Mouse (Mus musculus): ENCODE results near the gene Stk16. TPM values are rescaled to one million over a fixed set of nuclear protein-coding genes. Genes with fewer than 3 reads are reported as not detected.

Gene Stk16
- polyA plus RNA-seq, 1 experiment = 174 TPM

DNA sequence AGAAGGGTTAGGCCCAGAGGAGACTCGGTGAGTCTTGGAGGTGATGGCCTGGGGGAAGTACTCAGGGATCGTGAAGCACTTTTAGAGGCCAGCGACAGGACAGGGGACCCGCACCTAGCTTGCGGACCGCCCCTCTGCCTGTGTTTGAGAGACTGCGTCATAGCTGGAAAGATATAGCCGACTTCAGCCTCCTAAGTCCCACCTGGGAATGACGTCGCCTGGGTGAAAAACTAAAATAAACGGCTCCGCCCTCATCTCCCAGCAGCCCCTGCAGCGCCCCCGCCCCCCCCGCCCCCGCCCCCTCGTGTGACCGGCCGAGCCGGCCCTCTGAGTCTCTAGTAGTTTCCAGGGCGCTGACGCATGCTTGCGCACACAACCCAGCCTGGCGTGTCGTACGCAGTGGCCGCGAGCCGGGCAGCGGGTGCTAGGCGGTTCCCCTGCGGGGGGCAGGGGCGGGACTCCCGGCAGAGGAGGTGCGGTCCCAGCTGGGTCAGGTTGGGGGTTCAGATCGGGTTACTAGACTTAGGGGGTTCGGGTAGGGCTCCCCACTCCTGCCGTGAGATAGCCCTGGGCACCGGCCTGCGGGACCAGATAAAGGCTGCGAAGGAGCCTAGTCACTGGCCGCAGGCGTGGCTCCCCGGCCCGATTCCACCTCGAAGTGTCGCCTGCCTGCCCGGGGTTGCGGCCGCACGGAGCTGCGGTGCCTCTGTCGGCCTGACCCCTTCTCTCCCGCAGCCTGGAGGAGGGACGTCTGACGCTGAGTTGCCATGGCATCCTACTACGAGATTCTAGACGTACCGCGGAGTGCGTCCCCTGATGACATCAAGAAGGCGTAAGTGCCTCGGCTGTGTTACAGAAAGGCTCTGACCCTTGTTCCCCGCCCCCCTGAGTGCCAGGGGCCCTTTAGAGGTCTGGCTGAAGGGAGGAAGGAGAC is 25.7 kb downstream of the Stk16 start, which contains the start of gene Dnajb2:
Gene Dnajb2 (plus strand): TSS at position 290 of the 934 bp plus-strand sequence.
- no peak for DNase-seq (ENCODE audit: low read depth)

- no peak for DNase-seq (ENCODE audit: low read depth)
Measured at GRCm38 (mm10) chr1:75239591-75239990, 29.0 kb downstream of the Stk16 start.

DNA sequence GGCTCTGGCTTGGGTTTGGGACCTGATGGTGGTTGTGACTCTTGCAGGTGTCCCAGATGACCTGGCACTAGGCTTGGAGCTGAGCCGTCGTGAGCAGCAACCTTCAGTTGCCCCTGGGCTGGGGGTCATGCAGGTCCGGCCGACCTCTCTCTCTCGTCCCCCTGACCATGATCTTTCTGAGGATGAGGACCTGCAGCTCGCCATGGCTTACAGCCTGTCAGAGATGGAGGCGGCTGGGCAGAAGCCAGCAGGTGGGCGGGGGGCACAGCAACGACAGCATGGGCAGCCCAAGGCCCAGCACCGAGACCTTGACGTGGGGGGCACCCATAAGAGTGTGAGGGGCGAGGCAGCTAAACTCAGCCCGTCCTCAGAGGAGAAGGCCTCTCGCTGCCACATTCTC is 32.8 kb downstream of the Stk16 start:
- DNase-seq (ENCODE audit: low read depth) = no peak

DNA sequence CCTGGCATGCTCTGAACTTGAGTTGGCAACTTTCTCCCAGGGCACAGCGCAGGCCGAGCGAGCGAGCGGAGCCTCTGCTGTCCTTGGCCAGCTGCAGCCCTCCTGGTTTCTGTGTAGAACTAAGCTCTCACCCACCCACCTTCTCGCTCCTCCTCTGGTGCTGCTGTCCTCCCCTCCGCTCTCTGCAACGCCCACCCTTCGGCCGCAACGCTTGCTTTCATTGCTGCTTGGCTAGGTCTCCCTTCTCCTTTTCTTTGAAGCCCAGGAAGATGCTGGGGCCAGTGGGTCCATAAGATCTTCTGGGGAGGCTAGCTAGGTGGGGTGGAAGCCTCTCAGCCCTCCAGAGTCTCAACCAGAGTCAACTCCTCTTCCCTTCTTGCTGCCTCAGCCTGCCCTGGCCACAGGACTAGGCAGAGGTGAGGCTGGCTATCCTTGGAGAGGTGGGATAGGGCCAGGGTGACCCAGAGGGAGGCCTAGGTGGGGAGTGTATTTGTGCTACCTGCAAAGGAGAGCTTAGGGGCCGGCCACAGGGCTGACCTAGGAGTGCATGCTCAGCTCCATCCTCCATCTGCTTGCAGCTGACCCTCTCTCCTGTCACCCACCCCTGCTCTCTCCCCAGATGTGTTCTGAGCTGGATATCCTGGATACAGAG is 33.7 kb downstream of the Stk16 start:
- no peak for DNase-seq (ENCODE audit: low read depth)

DNA sequence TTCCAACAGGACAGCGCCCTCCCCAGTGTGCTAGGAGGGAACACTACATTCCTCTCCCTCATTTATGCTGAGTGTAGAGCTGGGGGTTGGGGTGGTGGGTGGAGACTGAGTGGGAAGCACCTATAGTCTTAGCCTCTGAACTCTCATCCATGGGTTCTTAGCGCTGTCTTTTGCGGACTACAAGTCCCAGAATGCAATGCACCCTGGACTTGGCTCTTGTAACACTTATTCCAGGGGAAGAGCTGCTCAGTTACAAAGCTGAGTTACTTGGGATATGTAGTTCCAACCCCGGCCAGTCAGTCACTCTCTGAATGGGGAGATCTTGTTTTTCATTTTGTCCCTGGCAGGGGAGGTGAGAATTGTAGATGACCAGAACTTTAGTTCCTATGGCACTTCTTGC is 34.2 kb downstream of the Stk16 start:
- no peak for DNase-seq (ENCODE audit: low read depth)

- no peak for DNase-seq (ENCODE audit: low read depth)
Measured at GRCm38 (mm10) chr1:75247071-75247930, 36.7 kb downstream of the Stk16 start.

DNA sequence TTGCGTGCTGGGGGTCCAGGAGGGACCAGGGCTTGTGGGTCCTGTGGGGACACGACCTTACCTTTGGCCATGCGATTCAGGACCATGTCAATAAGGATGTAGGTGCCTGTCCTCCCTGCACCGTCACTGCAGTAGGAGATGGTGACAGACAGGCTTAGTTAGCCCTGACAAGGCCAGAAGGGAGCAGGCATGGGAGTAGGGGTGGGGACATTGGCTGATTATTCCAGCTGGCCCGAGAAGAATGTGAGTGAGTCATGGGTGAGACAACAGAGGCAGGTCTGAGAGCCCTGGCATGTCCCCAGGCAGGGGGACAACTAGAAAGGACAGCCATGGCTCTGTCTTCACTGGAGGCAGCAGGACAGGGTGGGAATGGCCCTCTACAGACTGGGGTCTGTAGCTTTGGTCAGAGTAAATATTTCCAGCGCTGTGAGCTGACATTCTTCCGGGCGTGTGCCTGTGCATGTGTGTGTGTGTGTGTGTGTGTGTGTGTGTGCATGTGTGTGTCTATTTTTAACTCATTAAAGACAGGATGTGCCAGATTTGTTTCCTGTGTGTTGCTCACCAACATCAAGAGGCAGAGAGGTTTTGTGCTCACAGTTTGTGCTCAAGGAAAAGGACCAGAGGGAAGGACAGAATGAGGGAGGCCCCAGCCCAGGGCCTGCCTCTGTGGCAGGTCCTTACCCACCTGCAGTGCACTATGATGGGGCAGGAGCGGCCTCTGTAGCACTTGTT is 37.6 kb downstream of the Stk16 start:
- DNase-seq (ENCODE audit: low read depth) = no peak

DNA sequence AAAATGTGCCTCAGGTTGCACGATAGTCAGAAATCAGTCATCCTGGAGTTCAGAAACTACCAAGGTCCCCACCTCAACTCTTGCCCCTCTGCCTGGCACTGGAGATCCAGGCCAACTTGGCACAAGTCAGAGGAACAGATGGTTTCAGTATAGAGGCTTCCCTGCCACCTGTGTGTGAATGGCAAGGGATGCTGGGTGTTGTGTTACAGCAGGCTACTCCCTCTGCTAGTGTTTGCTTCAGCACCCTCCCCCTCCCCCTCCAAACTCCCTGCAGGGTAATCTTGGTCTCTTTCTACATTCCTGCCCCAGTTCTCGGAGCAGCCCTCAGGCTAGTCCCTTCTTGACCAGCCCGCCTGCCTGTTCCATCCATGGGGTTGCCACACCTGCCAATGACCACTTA is 39.9 kb downstream of the Stk16 start:
- no peak for DNase-seq (ENCODE audit: low read depth)

GRCm38 (mm10) chr1:75251112-75251970 is 40.7 kb downstream of the Stk16 start:
- no peak for DNase-seq (ENCODE audit: low read depth)

GRCm38 (mm10) chr1:75252308-75252707 is 41.7 kb downstream of the Stk16 start:
- no peak for DNase-seq (ENCODE audit: low read depth)

DNA sequence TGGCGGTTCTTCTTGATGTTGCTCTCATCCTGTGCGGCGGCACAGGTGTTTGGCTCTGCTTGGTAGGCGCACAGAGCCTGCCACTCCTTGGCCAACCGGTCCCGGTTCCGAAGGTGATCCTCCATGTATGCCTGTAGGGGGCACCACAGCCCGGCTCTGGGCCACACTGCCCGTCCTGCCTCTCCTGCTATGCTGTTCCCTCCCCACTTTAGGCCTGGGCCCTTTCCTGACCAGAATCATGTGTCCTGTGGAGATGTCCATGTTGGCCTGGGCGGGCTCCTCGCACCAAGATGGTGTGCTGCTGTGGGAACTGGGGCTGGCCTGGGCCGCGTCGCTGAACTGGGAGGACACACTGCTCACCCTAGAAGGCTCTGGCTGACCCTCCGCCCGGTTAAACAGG is 42.4 kb downstream of the Stk16 start:
- no peak for DNase-seq (ENCODE audit: low read depth)

DNA sequence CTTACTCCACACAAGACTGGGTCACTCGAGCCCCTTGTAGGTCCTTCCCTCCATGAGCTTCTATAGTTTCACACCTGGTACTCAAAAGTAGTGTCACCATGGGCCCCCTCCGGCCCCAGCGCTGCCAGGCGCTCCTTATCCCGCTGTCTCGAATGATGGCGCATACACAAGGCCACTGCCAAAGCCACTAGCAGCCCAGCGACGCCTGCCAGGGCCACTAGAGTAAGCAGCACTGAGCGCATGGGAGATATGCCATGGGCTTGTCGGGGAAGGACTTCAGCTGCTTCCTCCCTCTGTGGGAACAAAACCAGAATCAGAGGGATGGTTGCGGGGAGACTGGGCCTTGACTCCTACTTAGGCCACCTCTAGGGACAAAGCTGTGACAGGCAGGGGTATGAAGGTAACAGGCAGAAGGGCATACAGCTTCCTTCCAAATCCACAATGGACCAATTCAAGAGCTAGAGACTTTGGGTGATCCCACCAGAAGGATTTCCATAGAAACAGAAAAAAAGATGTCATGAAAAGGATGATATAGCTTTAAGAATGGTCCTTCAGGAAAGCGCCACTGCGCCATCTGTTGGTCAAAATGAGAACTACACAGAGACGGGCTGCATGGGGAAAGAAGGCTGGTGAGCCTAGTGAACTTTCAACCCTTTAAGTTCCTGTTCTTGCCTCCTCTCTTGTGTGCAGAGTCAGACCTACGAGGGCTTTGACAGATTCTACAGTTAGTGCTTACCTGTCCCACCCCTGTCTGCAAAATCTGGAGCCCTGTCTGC is 43.4 kb downstream of the Stk16 start:
- no peak for DNase-seq (ENCODE audit: low read depth)

DNA sequence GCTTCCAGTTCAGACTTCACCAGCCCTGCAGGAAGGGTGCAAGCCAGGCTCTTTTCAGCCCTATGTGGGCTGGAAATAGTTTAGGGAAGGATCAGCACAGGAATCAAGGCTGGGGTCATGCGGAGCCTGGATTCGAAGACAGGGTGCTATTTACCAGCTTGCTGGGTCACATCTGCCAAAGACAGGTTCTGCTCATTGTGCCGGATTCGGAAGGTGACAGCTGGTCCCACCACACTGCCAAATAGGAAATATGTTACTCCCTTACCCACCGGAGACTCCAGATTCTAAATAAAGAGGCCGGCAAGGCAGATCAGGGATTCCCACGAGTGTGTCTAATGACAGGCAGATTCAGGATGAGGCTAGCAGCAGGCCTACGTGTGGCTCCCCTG is 44.0 kb downstream of the Stk16 start:
- no peak for DNase-seq (ENCODE audit: low read depth)

DNA sequence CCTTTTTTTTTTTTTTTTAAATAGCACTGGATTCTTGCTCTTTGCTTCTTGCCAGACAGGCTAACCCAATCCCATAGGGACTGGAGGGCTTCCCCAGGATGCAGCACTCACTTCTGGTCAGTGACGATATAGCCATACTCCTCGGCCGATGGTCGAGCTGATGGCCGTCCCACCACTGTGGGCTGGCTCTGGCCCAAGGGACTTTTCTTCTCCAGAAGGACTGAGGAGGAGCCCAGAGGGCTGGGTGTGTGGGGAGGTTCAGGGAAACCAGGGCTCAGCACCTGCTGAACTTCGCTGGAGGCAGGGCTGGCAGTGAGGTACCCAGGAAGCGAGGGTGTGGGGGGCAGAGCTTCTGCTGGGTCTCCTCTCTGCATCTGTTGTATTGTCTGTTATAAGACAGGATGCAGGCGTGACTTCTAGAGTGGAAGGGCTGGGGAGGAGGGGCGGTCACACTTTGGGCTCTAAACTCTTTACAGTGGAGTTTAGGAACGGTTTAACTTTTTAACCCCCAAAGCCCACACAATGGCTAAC is 44.9 kb downstream of the Stk16 start:
- DNase-seq (ENCODE audit: low read depth) = no peak

- no peak for DNase-seq (ENCODE audit: low read depth)
Measured at GRCm38 (mm10) chr1:75261278-75261677, 50.6 kb downstream of the Stk16 start.

DNA sequence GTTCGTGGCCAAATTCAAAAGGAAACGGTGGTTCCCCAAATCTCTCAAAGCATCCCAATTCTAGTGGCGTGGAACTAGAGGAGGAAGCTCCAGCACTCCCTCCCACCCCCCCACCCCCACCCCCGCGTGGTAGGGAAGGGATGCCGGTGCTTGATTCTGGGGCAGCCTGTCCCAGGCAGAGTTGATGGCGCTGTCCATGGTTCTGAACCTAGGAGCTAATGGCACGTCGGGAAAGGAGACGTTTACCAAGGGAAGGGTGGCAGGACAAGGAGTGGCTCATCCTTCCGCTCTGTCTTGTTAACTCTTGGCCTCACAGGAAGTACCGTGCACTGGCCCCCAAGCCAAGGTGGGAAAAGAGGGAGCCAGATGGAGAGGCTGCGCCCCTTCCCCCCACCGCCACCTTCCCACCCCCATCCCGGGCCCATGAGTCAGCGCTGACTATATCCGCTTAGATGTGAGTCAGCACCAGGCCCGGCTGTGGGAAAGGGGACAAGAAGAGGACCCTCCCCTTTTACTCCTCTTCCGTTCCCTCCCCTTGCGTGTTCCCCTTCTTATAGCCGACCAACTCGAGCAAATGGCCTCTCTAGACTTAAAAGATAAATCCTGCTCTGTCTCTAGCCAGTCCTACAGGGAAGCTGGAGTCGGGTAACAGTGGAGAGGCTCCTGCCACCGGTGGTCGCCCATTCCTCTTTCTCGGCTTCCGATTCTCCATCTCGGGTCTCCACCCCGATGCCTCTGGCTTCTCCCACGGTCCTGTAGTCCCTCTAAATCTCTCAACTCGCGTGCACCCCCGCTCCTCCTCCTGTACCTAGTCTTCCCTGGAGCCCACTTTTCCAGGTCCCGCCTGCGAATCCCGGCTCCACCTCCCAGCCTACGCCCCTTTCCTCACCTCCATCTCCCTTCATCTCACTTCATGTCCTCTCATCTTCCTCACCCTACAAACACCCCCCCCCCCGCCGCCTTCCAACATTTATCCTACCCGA is 52.6 kb downstream of the Stk16 start:
- DNase-seq (ENCODE audit: low read depth) = no peak

- no peak for DNase-seq (ENCODE audit: low read depth)
Measured at GRCm38 (mm10) chr1:75264091-75264880, 53.6 kb downstream of the Stk16 start, which contains the start of gene Ptprn. Gene Ptprn (minus strand): TSS chr1:75264502.

Measured in gonadal fat pad, adult 2 months (tissue).